Mouse (Mus musculus): ENCODE measurements around the gene Serpinf1. TPM values are rescaled to one million over a fixed set of nuclear protein-coding genes. Genes with fewer than 3 reads are reported as not detected.
A peak's percentile ranks its signal among the peaks of the same experiment; 100 is the strongest.
"Not testable (repeated sequence)": the region's sequence is repeated elsewhere in the genome, so short reads cannot be mapped to it uniquely, and the experiment has no call there.

Gene Serpinf1
- total and polyA plus RNA-seq, 3 experiments: 21.4 to 43.7 (median 31.3) TPM

- peak; percentile 48 for DNase-seq
Observed at GRCm38 (mm10) chr11:75421375-75422012, 1.0 kb downstream of the Serpinf1 start.

- no peak for DNase-seq
Observed at GRCm38 (mm10) chr11:75420810-75421374, 1.6 kb downstream of the Serpinf1 start.

- DNase-seq: no peak
Observed at GRCm38 (mm10) chr11:75420037-75420436, 2.5 kb downstream of the Serpinf1 start.

GRCm38 (mm10) chr11:75415994-75416393 lies 6.5 kb downstream of the Serpinf1 start:
- DNase-seq: no peak

- DNase-seq: no peak
Observed at GRCm38 (mm10) chr11:75415096-75415495, 7.4 kb downstream of the Serpinf1 start.

- no peak for DNase-seq
Observed at GRCm38 (mm10) chr11:75410591-75410990, 11.9 kb downstream of the Serpinf1 start.

GRCm38 (mm10) chr11:75409679-75410575 lies 12.6 kb downstream of the Serpinf1 start:
- no peak for DNase-seq

- no peak for DNase-seq
Observed at GRCm38 (mm10) chr11:75406865-75407264, 15.6 kb downstream of the Serpinf1 start.

- DNase-seq: no peak
Observed at GRCm38 (mm10) chr11:75406104-75406503, 16.4 kb downstream of the Serpinf1 start.

- no peak for DNase-seq
Observed at GRCm38 (mm10) chr11:75404801-75405200, 17.7 kb downstream of the Serpinf1 start.

- DNase-seq: peak; percentile 62
Observed at GRCm38 (mm10) chr11:75403301-75404052, 19.0 kb downstream of the Serpinf1 start.

GRCm38 (mm10) chr11:75402271-75402690 lies 20.2 kb downstream of the Serpinf1 start:
- peak; percentile 65 for DNase-seq

- no peak for DNase-seq
Observed at GRCm38 (mm10) chr11:75400099-75400498, 22.4 kb downstream of the Serpinf1 start.

GRCm38 (mm10) chr11:75399411-75399841 lies 23.1 kb downstream of the Serpinf1 start:
- peak; percentile 83 for DNase-seq

- no peak for DNase-seq
Observed at GRCm38 (mm10) chr11:75397452-75397851, 25.0 kb downstream of the Serpinf1 start.

GRCm38 (mm10) chr11:75395611-75396010 lies 26.9 kb downstream of the Serpinf1 start:
- no peak for DNase-seq

- DNase-seq: peak; percentile 57
Observed at GRCm38 (mm10) chr11:75383529-75383928, 39.0 kb downstream of the Serpinf1 start.

GRCm38 (mm10) chr11:75378786-75379185 lies 43.7 kb downstream of the Serpinf1 start:
- DNase-seq: not testable (repeated sequence)

- no peak for DNase-seq
Observed at GRCm38 (mm10) chr11:75377125-75377524, 45.4 kb downstream of the Serpinf1 start.

Measured in adrenal gland, adult 2 months (tissue).